Mouse (Mus musculus) granulocyte monocyte progenitor cell, adult 5-6 weeks (primary cell): ENCODE data around the gene Map2k5. TPM values are rescaled to one million over a fixed set of nuclear protein-coding genes. Genes with fewer than 3 reads are reported as not detected.

Experiments used
- ATAC-seq: replicated peaks from 2 replicates; pipeline ENCODE4 v1.8.0; 2016; ENCODE audit warnings: mild to moderate bottlenecking, moderate TSS enrichment, inconsistent platforms; ENCODE audit not compliant: poor library complexity, severe bottlenecking
- total RNA-seq, 2 experiments: library from RNA; stranded (forward) in 1 of 2; stranded (reverse) in 1 of 2; fragments of 200-712, 200-1000 nt in 1 of 2; fragments of >200 nt in 1 of 2; fragmentation: Nextera tagmentation in 1 of 2; gene quantifications; 2 replicates each; pipeline ENCODE4 v1.2.3; 2014 to 2017

Map2k5 gene
- total RNA-seq, 2 experiments from 2014 or later = 33.0 to 35.3 TPM

DNA sequence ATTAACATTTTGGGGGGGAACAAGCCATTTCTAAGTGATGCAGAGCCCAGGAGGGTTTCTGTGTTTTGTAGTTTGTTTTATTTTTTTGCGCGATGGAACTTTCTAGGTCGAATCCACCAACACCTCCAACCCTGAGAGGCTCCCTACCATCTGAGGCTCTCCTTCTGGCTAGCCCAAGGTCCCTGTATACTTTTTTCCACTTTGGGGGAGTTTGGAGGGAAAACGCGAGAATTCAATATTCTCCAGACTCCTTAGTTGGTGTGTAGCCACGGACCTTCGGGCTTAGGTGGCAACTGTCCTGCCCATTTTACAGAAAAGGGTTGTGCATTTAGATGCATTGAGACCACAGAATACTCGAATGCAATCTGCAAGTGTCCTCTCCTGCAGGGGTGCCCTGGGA lies 241.5 kb downstream of the Map2k5 start:
- ATAC-seq = no peak

DNA sequence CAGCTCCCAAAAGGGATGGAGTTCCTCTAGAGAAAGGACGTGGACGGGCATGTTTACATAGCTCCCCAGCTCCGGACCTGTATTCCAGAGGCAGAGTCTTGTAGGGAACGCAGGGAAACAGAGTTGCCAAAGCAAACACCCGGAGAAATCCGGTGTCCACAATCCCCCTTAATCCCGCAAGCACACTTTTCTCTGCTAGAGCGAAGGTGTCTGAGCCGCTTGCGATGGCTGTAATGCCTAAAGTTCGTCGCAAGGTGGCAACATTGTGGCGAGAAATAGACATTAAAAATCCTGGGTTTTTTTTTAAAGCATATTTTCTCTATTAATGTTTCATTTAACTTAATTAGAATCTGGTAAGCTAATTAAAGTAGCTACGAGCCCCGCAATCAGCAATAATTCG lies 241.9 kb downstream of the Map2k5 start:
- no peak for ATAC-seq

DNA sequence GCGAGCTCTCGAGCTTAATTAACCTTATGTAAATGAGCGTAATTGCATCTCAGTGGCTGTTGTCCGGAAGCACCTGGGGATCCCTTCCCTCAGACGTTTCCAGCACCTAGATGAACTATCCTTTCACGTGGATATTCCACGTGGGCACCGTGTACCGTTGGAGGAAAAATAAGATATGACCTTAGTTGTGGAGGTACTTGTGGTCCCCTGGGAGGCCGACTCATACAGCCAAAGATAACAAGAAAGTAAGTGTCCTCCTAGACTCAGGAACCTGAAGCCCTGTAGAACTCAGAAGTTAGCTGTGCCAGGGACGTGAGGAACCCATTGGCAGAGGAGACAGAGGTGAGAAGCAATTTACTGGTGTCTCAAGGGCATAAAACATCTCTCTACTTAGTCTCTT lies 242.3 kb downstream of the Map2k5 start:
- no peak for ATAC-seq

DNA sequence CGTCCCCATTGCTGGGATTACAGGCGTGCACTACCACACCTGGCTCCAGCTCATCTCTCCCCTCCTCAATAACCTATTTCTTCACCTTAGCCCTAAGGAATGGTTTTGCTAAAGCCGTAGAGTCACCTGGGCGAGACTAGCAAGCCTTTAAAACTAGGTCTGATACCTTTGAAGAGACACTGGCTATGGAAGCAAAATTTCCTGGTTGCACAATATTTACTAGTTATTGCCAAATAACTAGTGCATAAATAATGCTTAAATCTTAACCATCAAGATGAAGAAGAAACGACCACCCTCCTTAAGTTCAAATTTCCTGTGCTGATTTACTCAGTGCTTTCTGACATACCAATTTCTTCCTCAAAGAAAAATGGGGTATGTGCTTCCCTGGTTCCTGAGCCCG lies 244.0 kb downstream of the Map2k5 start:
- no peak for ATAC-seq

DNA sequence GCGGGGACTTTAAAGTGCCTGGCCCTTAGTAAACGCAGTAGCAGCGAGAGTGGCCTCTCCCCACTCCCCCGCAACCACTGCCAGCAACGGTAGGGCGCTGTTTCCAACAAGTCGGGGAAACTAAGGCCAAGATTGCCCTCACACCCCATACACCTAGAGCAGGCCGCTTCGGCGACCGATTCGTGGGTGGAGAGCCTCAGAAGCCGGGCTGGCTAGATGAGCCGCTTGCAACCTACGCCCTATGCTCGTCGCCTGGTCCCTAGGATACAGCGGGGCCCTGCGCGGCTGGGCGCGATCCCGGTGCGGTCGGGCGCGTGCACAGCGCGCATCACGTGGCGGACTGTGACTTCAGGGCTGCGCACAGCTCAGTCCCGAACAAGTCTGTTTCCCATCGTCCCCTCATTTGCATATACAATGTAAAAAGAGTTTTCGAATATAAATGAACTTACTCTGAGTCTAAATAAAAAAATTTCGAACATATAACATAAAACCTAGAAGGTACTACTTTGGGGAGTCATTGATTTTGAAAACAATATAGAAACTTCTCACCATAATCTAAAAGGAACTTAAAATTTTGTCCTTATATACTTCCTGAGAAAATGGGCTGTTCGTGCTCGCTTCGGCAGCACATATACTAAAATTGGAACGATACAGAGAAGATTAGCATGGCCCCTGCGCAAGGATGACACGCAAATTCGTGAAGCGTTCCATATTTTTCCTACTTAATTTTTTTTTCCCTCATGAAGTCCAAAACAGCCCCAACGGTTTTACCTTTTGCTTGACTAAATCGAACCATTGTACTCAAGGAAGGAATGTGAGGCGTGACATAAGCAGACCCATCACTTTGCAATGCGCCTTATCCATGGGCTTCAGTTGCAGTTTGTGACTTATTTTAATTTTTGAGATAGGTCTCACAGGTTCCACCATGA lies 244.8 kb downstream of the Map2k5 start:
- ATAC-seq = peak; percentile 94

DNA sequence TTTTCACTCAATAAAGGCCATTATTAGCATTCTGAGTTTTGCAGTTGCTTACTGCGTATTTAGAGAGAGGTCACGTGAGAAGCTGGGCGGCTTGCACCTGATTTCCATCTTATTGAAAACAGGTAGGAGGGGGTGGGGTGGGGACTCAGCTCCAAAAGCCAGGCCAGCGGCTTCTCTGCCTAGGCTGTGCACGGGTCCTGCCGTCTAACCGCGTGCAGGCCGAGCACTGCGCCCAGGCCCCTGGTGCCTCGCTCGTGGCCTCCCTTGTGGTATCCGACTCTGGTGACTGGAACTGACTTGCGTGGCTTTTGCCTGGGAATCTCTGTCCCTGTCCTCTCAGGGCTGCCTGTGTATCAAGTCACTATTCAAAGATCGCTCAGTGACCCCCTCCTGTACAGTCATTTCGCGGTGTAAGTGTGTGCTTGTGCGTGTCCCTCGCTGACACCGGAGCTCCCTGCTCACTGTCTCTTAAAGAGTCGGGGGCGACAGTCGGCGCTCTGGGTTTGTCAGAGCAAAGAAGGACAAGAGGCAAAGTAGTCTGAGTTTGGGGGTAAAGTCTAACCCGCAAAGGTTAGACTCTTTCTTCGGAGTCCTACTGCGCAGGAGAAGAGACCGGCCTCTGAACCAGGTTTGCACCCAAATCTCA lies 245.6 kb downstream of the Map2k5 start:
- peak; percentile 25 for ATAC-seq

DNA sequence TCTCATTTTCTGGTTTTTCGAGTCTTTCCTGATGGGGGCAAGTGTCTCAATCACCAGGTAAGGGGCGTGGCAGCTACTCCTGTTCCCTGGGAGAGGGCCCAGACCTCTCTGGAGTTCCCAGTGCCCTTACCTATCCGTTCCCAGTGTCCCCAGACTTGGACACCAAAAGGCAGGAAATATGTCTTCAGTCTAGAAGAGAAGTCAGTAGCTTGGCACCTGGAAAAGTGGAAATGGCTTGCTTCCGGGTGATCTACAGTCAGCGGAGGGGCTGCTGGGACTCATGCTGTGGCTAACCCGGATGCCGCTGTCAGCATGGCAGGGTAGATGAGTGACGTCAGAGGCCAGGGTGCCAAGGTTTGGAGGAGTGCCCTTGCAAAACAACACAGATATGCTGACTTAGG lies 248.1 kb downstream of the Map2k5 start:
- no peak for ATAC-seq

DNA sequence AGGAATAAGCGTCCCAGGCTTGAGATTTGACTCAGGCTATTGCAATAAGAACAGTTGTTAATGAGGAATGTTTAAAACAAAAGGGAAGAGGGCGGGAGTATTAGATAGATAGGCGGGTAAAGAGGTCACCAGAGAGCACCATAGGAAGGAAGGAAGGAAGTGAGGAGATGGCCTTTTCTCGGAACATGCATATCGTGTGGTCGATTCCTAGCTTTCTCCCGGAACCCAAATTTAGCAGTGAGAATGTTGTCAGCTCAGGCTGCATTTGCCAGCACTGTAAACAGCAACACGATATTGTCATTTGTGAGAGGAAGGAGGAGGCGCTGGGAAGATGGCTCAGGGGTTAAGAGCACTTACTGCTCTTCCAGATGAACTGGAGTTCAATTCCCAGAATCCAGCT lies 253.2 kb downstream of the Map2k5 start:
- ATAC-seq = no peak; the same call in 1 of the 2 replicates

DNA sequence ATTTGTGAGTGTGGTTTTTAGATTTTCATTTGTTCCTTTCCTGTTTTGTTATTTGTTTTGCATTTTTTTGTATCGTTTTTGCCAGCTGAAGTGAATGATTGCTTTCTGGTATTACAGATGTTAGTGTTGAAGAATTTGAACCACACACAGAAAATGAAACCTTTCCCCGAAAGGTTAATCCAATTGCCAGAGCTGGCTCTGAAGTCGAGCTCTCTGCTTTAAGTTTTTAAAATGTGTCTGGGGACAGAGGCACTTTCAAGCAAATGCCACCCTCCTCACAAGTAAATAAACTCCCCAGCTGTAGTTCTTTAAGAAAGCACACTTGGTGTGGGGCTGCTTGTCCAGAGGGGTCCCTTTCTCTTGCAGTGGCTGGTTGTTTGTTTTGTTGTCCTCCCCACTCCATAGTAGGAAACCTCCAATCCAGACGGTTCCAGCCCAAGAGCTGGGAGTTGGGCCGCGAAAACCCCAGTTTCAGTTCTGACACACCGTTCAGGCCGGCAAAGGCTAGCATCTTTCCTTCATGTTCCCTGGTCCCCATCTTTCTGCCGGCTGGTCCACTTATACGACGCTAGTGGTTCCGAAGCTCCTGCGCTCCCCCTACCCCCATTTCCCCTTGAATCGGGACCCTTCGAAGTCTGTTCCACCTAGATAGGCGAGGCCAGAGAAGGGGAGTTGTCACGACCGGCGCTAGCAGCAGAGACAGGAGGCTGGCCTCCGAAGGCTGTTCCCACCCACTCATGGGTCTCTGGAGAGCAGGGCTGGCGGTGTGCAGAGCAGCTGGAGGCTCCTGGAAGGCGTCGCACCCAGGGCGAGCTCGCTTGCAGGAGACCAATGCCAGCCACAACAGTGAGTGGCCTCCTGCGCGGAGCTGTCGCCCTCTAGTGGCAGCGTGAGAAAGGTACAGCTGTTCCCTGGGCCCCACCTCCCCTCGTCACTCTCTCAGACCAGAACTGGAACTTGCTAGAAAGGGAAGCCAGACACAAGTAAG lies 254.0 kb downstream of the Map2k5 start:
- ATAC-seq = peak; percentile 100

DNA sequence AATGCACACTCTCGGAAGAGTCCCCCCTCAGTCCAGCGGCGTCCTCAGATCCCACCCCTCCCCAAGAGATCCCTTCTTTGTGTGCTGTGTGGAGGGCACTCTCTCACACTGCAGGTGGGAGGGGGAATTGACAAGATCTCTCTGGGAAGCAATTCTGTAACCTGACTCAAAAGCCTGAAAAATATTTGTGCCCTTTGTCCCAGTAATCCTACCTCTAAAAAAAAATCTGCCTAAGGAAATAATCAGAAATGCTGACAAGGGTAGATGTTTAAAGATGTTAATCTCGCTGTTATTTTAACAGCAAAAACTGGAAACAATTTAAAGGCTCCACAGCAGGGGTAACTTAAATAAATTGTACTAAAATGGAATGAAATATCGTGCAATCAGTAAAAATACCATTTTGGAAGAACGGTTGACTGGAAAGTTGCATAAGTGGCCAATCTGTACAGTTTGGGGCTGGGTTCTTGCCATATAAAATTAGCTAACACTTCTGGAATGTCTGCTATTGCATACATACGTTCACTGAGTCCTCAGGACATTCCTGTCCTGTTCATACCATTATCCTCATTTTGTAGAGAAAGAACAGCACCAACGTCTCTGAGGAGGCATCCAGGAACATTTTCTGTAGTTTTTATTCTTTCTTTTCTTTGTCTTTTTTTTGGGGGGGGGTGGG lies 255.4 kb downstream of the Map2k5 start:
- ATAC-seq = no peak

DNA sequence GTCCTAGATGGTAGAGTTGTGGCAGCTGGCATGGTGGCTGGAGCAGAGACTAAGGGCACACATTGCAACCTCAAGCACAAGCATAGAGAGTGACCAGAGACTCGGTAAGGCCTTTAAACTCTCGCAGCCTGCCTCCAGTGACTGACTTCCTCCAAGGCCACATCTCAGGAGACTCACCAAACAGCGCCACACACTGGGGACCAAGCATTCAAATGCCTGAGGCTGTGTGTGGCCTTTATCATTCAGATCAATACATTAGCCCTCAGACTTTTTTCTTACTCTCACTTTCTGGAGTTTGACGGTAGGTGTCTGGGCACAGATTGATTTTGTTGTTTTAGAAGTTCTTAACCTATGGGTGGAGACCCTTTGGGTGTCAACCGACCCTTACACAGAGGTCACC lies 259.3 kb downstream of the Map2k5 start:
- ATAC-seq = no peak

Other genes starting within 250 kb of the Map2k5 start
- gene Skor1, start 228.9 kb downstream of the Map2k5 start, total RNA-seq (2014; fragmentation: Nextera tagmentation) = not detected in 2 replicates
- not detected in 2 replicates for gene Skor1, start 228.9 kb downstream of the Map2k5 start, total RNA-seq (2017)
- gene 2300009A05Rik, start 21.3 kb upstream of the Map2k5 start, total RNA-seq (2014; fragmentation: Nextera tagmentation) = 26.9 and 27.9 TPM in 2 replicates
- gene 2300009A05Rik, start 21.3 kb upstream of the Map2k5 start, total RNA-seq (2017) = 7.7 and 11.0 TPM in 2 replicates
- not detected in 2 replicates for gene Iqch, start 224.6 kb upstream of the Map2k5 start, total RNA-seq (2014; fragmentation: Nextera tagmentation)
- not detected in 2 replicates for gene Iqch, start 224.6 kb upstream of the Map2k5 start, total RNA-seq (2017)
- 24.9 and 30.8 TPM in 2 replicates for gene Aagab, start 224.8 kb upstream of the Map2k5 start, total RNA-seq (2014; fragmentation: Nextera tagmentation)
- gene Aagab, start 224.8 kb upstream of the Map2k5 start, total RNA-seq (2017) = 35.8 and 57.0 TPM in 2 replicates